Mouse (Mus musculus): ENCODE data around the gene Rap1gap2. TPM values are rescaled to one million over a fixed set of nuclear protein-coding genes. Genes with fewer than 3 reads are reported as not detected.

Rap1gap2 gene
- polyA plus RNA-seq, 1 experiment from 2014 or later = 6.6 TPM

DNA sequence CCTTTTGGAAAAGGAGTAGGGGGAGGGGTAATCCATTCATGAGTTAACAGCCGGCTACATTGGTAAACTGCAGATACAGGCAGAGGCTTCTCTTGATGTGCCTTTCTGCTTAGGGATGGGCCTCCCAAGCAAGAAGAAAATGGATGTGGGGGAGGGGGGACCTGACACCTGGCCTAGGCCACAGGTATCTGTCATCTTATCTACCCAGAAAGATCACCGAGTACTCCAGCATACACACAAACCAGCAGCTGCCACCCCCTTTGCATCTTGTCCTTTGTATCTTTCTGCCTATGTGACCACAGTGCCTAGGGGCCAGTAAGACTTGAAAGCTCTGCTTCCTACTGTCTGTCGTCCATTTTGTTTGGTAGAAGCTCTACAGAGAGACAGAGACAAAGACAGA, 79.0 kb downstream of the Rap1gap2 start:
- Histone ChIP-seq H3K4me2 (no peak overlapping the region), H3K9me3 (replicated peaks; ENCODE audit: control insufficient read depth, low read length) (no peaks in the 10 kb centered on the region), H3K4me1 (ENCODE audit: control insufficient read depth, insufficient read depth, low read length) (peaks cover 7% of the 10 kb centered on the region; the same call in 1 of the 2 replicates), H3K27me3 (ENCODE audit: control insufficient read depth, insufficient read depth, low read length) (peaks cover 3% of the 10 kb centered on the region; the same call in 1 of the 2 replicates), H3K27ac (ENCODE audit: low read depth, low read length) (no peak overlapping the region), H3K36me3 (ENCODE audit: control insufficient read depth, insufficient read depth, low read length) (no peaks in the 10 kb centered on the region), H3K4me3 (ENCODE audit: low read depth, low read length) (no peak overlapping the region), H3K9ac (ENCODE audit: low read depth, low read length) (no peak overlapping the region)
- 26% methylated on average over 3 of the region's 3 CpGs for WGBS (ENCODE audit: insufficient replicate concordance)
- no peak for ATAC-seq (replicated peaks; ENCODE audit: insufficient number of reproducible peaks, low FRiP score, low TSS enrichment)

DNA sequence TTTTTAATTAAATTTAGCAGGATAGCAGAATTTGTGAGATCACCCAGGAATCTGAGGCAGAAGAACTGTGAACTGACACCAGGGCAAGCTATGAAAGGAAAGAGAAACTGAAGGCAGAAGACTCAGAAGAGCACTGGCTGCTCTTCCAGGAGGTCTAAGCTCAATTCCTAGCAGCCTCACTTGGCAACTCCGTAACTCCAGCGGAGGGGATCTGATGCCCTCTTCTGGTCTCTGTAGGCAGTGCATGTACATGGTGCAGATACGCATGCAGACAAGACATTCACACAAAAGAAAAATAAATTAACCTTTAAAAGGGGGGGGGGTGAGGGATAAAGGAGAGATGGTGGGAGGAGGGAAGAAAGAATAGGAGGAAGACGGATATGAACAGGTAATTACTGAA, 80.9 kb downstream of the Rap1gap2 start:
- H3K4me3 ChIP-seq (ENCODE audit: low read depth, low read length) = no peak overlapping the region
- ATAC-seq (replicated peaks; ENCODE audit: insufficient number of reproducible peaks, low FRiP score, low TSS enrichment) = no peak
- WGBS (ENCODE audit: insufficient replicate concordance) = 61% methylated on average over 4 of the region's 4 CpGs

DNA sequence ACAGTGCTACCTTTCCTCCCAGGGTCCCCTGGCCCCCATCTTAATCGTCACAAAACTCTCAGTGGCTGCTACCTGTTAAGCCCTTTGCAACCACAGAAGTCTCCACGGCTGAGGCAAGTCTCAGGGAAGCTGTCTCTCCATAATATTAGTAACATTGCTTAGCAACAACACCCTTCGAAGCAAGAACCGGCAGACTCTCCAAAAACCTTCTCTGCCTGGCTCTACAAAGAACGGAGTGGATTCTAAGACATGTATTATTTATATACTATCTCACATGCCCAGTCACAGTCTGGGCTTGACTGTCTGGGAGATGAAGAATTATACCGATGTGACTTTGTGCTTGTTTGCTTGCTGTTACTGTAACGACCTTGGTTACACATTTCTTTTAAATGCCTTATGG, 83.2 kb downstream of the Rap1gap2 start:
- Histone ChIP-seq H3K4me2 (no peak overlapping the region), H3K27ac (ENCODE audit: low read depth, low read length) (no peak overlapping the region), H3K27me3 (ENCODE audit: control insufficient read depth, insufficient read depth, low read length) (peaks cover 25% of the 10 kb centered on the region), H3K9ac (ENCODE audit: low read depth, low read length) (no peak overlapping the region), H3K4me3 (ENCODE audit: low read depth, low read length) (no peak overlapping the region), H3K9me3 (replicated peaks; ENCODE audit: control insufficient read depth, low read length) (no peaks in the 10 kb centered on the region), H3K4me1 (ENCODE audit: control insufficient read depth, insufficient read depth, low read length) (peaks cover 23% of the 10 kb centered on the region), H3K36me3 (ENCODE audit: control insufficient read depth, insufficient read depth, low read length) (no peaks in the 10 kb centered on the region)
- no peak for ATAC-seq (replicated peaks; ENCODE audit: insufficient number of reproducible peaks, low FRiP score, low TSS enrichment)
- 60% methylated on average over 7 of the region's 7 CpGs for WGBS (ENCODE audit: insufficient replicate concordance)

More for the DNA sequence above, 80.9 kb downstream of the Rap1gap2 start:
- H3K4me2 ChIP-seq = no peak overlapping the region
- H3K9ac ChIP-seq (ENCODE audit: low read depth, low read length) = no peak overlapping the region
- H3K9me3 ChIP-seq (replicated peaks; ENCODE audit: control insufficient read depth, low read length) = no peaks in the 10 kb centered on the region
- H3K4me1 ChIP-seq (ENCODE audit: control insufficient read depth, insufficient read depth, low read length) = peaks cover 6% of the 10 kb centered on the region; the same call in 1 of the 2 replicates
- no peak overlapping the region for H3K27ac ChIP-seq (ENCODE audit: low read depth, low read length)
- no peaks in the 10 kb centered on the region for H3K36me3 ChIP-seq (ENCODE audit: control insufficient read depth, insufficient read depth, low read length)
- H3K27me3 ChIP-seq (ENCODE audit: control insufficient read depth, insufficient read depth, low read length) = peaks cover 7% of the 10 kb centered on the region

DNA sequence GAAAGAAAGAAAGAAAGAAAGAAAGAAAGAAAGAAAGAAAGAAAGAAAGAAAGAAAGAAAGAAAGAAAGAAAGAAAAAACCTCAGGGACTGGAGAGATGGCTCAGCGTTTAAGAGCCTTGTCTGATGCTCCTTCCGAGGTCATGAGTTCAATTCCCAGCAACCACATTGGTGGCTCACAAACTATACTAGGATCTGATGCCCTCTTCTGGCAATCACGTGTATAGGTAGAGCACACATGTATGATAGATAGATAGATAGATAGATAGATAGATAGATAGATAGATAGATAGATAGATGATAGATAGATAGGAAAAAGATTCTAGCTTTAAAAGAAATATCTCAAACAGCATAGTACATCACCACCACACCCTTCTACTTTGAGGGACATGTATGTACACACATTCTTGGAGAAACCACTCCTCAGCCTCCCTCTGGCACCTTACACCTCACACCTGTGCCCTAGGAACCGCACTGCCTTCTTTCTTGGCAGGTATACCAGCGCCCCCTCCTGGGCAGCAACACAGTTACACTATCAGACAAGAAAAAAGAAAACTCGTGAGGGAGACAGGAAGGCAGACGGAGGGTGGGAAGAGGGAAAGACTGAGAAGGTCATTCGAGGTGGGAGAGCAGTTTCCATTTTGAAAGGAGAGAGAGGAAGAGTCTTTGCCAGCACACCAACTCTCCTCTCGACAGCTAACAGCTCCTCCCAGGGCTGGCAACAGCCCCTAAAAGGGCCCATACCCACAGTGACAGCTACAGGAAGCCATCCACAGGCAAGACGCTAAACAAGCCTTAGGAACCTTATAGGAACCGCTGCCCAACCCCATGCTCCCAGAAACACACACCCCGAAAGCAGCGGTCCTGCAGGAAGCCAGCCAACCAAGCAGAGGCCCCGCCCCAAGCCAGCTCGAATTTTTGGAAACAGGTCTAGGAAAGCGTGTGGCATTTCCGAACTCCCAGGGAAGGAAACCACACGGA, 84.2 kb downstream of the Rap1gap2 start:
- no peak overlapping the region for H3K27ac ChIP-seq (ENCODE audit: low read depth, low read length)
- H3K9ac ChIP-seq (ENCODE audit: low read depth, low read length) = no peak overlapping the region
- H3K27me3 ChIP-seq (ENCODE audit: control insufficient read depth, insufficient read depth, low read length) = peaks cover 25% of the 10 kb centered on the region
- H3K4me3 ChIP-seq (ENCODE audit: low read depth, low read length) = peak overlapping the region; percentile 20
- no peaks in the 10 kb centered on the region for H3K36me3 ChIP-seq (ENCODE audit: control insufficient read depth, insufficient read depth, low read length)
- H3K4me1 ChIP-seq (ENCODE audit: control insufficient read depth, insufficient read depth, low read length) = peaks cover 24% of the 10 kb centered on the region
- 18% methylated on average over 18 of the region's 18 CpGs for WGBS (ENCODE audit: insufficient replicate concordance)
- ATAC-seq (replicated peaks; ENCODE audit: insufficient number of reproducible peaks, low FRiP score, low TSS enrichment) = no peak
- H3K4me2 ChIP-seq = peak overlapping the region; percentile 53
- H3K9me3 ChIP-seq (replicated peaks; ENCODE audit: control insufficient read depth, low read length) = no peaks in the 10 kb centered on the region

DNA sequence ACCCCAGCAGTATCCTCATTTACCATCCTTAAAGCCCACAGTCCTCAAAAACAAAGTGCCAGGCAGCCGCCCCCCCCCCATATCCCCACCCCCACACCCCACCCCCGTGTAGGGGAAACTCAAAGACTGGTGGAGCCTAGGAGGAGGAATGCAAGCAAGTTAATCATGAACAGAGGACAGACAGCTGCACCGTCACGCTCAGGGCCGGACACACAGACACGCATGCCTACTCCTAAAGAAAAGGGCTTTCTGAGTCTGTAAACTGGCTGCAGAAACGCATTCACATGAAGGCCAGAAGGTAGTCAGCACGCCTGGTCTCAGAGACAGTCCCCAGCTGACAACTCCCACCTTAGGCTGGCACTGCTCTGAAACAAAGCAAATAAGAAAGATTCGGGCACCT, 85.1 kb downstream of the Rap1gap2 start:
- H3K4me2 ChIP-seq = no peak overlapping the region
- no peaks in the 10 kb centered on the region for H3K9me3 ChIP-seq (replicated peaks; ENCODE audit: control insufficient read depth, low read length)
- H3K27ac ChIP-seq (ENCODE audit: low read depth, low read length) = no peak overlapping the region
- WGBS (ENCODE audit: insufficient replicate concordance) = 66% methylated on average over 9 of the region's 9 CpGs
- no peak overlapping the region for H3K4me3 ChIP-seq (ENCODE audit: low read depth, low read length)
- ATAC-seq (replicated peaks; ENCODE audit: insufficient number of reproducible peaks, low FRiP score, low TSS enrichment) = no peak
- H3K27me3 ChIP-seq (ENCODE audit: control insufficient read depth, insufficient read depth, low read length) = peaks cover 23% of the 10 kb centered on the region
- no peak overlapping the region for H3K9ac ChIP-seq (ENCODE audit: low read depth, low read length)
- H3K4me1 ChIP-seq (ENCODE audit: control insufficient read depth, insufficient read depth, low read length) = peaks cover 31% of the 10 kb centered on the region
- H3K36me3 ChIP-seq (ENCODE audit: control insufficient read depth, insufficient read depth, low read length) = no peaks in the 10 kb centered on the region

DNA sequence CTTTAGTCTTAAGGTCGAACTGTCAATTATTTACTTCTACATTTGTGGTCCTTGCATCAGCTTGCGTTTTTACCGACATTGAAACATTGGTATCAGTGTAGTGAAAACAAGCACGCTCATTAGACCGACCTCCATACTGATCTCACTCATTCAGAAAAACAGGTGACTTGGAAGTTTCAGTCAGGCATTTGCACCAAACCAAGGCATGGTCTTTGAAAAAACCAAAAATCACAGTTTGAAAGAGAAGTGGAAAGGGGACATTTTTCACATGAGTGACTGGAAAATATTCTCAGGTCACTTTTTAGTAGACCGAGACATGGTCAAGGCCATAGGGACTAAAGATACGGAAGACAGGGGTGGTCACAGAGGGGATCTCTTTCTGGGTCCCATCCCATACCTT, 85.5 kb downstream of the Rap1gap2 start:
- Histone ChIP-seq H3K27ac (ENCODE audit: low read depth, low read length) (no peak overlapping the region), H3K27me3 (ENCODE audit: control insufficient read depth, insufficient read depth, low read length) (peaks cover 22% of the 10 kb centered on the region), H3K36me3 (ENCODE audit: control insufficient read depth, insufficient read depth, low read length) (no peaks in the 10 kb centered on the region), H3K4me1 (ENCODE audit: control insufficient read depth, insufficient read depth, low read length) (peaks cover 31% of the 10 kb centered on the region), H3K9ac (ENCODE audit: low read depth, low read length) (no peak overlapping the region), H3K4me3 (ENCODE audit: low read depth, low read length) (no peak overlapping the region), H3K9me3 (replicated peaks; ENCODE audit: control insufficient read depth, low read length) (no peaks in the 10 kb centered on the region), H3K4me2 (no peak overlapping the region)
- 82% methylated on average over 7 of the region's 7 CpGs for WGBS (ENCODE audit: insufficient replicate concordance)
- ATAC-seq (replicated peaks; ENCODE audit: insufficient number of reproducible peaks, low FRiP score, low TSS enrichment) = no peak

DNA sequence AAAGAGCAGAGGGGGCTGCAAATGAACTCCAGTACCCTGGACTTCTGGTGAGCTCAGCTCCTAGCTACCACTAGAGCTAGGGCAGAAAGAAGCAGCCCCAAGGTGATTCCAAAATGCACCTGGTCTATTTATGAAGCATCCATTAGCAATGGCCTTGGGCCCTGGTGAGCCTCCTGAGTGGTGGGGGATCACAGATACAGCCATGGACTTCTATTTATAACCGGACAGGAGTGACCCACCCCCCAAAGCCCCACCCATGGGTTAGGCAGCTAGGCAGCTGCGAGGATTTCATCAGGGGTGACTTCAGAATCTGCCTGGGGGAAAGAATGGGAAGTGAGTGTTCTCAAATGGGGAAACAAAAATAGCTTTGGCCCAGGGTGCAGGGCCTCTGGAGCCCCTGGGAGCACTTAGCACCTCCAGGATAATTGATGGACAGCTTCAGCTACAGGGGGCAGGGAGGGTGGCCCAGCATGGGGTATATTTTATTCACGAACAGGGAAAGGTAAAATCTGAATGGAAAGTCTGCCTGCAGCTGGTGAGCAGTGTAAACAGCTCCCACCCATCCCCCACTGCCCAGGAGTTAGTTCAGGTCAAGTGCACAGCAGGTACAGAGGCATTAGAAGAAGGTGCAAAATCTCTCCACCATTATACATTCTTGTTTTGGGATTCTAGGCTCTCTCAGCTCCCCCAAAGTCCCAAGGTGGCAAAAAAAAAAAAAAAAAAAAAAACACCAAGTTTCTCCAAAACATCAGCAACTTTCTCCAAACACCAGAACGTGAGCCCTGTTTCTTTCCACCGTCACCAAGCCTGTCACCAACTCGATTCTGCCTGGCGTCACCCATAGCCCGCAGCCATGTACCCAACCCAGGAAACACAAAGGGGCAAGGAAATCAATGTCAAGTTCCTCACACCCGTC, 86.4 kb downstream of the Rap1gap2 start:
- H3K9ac ChIP-seq (ENCODE audit: low read depth, low read length) = no peak overlapping the region
- peaks cover 37% of the 10 kb centered on the region for H3K4me1 ChIP-seq (ENCODE audit: control insufficient read depth, insufficient read depth, low read length)
- peak overlapping the region; percentile 1; the same call in 1 of the 2 replicates for H3K27ac ChIP-seq (ENCODE audit: low read depth, low read length)
- H3K4me3 ChIP-seq (ENCODE audit: low read depth, low read length) = no peak overlapping the region
- 42% methylated on average over 9 of the region's 9 CpGs for WGBS (ENCODE audit: insufficient replicate concordance)
- no peaks in the 10 kb centered on the region for H3K36me3 ChIP-seq (ENCODE audit: control insufficient read depth, insufficient read depth, low read length)
- no peaks in the 10 kb centered on the region for H3K9me3 ChIP-seq (replicated peaks; ENCODE audit: control insufficient read depth, low read length)
- ATAC-seq (replicated peaks; ENCODE audit: insufficient number of reproducible peaks, low FRiP score, low TSS enrichment) = no peak
- H3K27me3 ChIP-seq (ENCODE audit: control insufficient read depth, insufficient read depth, low read length) = peaks cover 22% of the 10 kb centered on the region
- peak overlapping the region; percentile 83 for H3K4me2 ChIP-seq

DNA sequence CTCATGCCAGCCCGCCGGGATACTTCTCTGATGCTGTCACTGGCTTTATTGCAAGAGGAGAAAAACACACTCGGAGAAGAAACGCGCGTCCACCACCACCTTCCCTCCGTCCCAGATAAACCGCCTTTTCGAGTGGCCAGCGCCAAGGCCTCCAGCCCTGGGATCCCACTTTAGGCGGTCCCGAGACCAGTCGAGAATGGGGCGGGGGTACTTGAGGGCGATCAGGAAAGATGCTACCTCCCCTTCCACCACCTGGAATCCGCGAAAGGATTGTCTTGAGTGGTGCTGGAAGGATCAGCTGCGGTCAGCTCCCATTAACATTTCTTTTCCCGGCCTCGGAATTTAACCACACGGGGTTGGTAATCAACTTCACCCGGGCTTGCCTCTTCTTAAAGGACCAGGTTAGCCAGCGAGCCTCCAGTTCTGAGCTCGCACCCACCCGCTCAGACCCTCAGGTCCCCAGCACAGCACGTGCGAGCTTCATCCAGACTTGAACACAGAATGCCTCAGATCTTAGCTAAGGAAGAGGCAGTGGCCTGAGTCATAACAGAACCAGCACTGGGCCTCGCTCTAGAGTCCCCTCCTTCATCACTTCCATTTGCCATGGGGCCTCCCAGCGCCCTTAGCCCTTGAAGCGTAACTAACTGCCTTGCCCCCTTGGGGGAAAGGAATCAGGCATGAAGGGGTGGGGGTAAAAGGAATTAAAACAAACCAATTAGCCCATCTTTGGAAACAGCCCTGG, 87.3 kb downstream of the Rap1gap2 start:
- 6% methylated on average over 30 of the region's 30 CpGs for WGBS (ENCODE audit: insufficient replicate concordance)
- ATAC-seq (replicated peaks; ENCODE audit: insufficient number of reproducible peaks, low FRiP score, low TSS enrichment) = no peak

More for the DNA sequence above, 87.3 kb downstream of the Rap1gap2 start:
- peaks cover 22% of the 10 kb centered on the region for H3K27me3 ChIP-seq (ENCODE audit: control insufficient read depth, insufficient read depth, low read length)
- peak overlapping the region; percentile 73 for H3K9ac ChIP-seq (ENCODE audit: low read depth, low read length)
- peak overlapping the region; percentile 32; the same call in 1 of the 2 replicates for H3K27ac ChIP-seq (ENCODE audit: low read depth, low read length)
- H3K36me3 ChIP-seq (ENCODE audit: control insufficient read depth, insufficient read depth, low read length) = no peaks in the 10 kb centered on the region
- H3K4me3 ChIP-seq (ENCODE audit: low read depth, low read length) = peak overlapping the region; percentile 50
- peaks cover 40% of the 10 kb centered on the region for H3K4me1 ChIP-seq (ENCODE audit: control insufficient read depth, insufficient read depth, low read length)
- H3K4me2 ChIP-seq = peak overlapping the region; percentile 83
- H3K9me3 ChIP-seq (replicated peaks; ENCODE audit: control insufficient read depth, low read length) = no peaks in the 10 kb centered on the region

Measured in heart, embryonic 11.5 days (tissue).